Mouse (Mus musculus) forebrain, postnatal 0 days (tissue): ENCODE results near the gene Dis3l2. TPM values are rescaled to one million over a fixed set of nuclear protein-coding genes. Genes with fewer than 3 reads are reported as not detected.

Experiments used
- ATAC-seq: fragments of 200-750 bp; cut with Nextera tagmentation; 2 replicates; pipeline ENCODE4 v1.8.0; 2017; ENCODE audit warnings: mild to moderate bottlenecking, moderate library complexity
- DNase-seq: peaks from one replicate; pipeline ENCODE4 v3.0.0-alpha.2; 2015
- H3K27ac ChIP-seq: fragments of 300-500 bp; sonication (generic); 2 replicates; pipeline ENCODE4 v1.5.1; 2014; ENCODE audit warnings: low read depth, mild to moderate bottlenecking, antibody characterized with exemption, low read length, moderate library complexity, mixed read lengths
- H3K27me3 ChIP-seq: fragments of 300-500 bp; sonication (generic); 2 replicates; pipeline ENCODE4 v1.6.1; 2014; ENCODE audit warnings: mild to moderate bottlenecking, low read length, mixed read lengths; ENCODE audit not compliant: insufficient read depth
- H3K36me3 ChIP-seq: fragments of 300-500 bp; sonication (generic); 2 replicates; pipeline ENCODE4 v1.6.1; 2014; ENCODE audit warnings: mild to moderate bottlenecking, moderate library complexity; ENCODE audit not compliant: insufficient read depth
- H3K4me1 ChIP-seq: fragments of 300-500 bp; sonication (generic); 2 replicates; pipeline ENCODE4 v1.6.1; 2014; ENCODE audit warnings: antibody characterized with exemption; ENCODE audit not compliant: insufficient read depth
- H3K4me2 ChIP-seq: fragments of 300-500 bp; sonication (generic); 2 replicates; pipeline ENCODE4 v1.6.1; 2014; ENCODE audit warnings: low read depth, mild to moderate bottlenecking, moderate library complexity
- H3K4me3 ChIP-seq: fragments of 300-500 bp; sonication (generic); 2 replicates; pipeline ENCODE4 v1.5.1; 2014; ENCODE audit warnings: low read depth, low read length, mixed read lengths
- H3K9ac ChIP-seq: fragments of 300-500 bp; sonication (generic); 2 replicates; pipeline ENCODE4 v1.6.1; 2014; ENCODE audit warnings: mild to moderate bottlenecking
- H3K9me3 ChIP-seq: fragments of 300-500 bp; sonication (generic); 2 replicates; pipeline ENCODE4 v1.6.1; 2016; ENCODE audit warnings: low read length
- CTCF ChIP-seq: sonication (generic); IDR thresholded peaks from 2 replicates; pipeline ENCODE4 v1.5.1; 2016; ENCODE audit warnings: antibody characterized with exemption, control low read depth, low read depth
- WGBS: fragments of 180-500 bp; shearing (Covaris S2); extraction: QIAGEN DNeasy Blood & Tissue Kit; methylation state at CpG from one replicate; pipeline ENCODE4 v1.1.7; 2014; 5-methylcytosine and 5-hydroxymethylcytosine counted together
- polyA plus RNA-seq: library from polyadenylated mRNA; unstranded; fragments of >200 nt; fragmentation: Nextera tagmentation; extraction: Ambion mirVana; gene quantifications from 2 replicates; pipeline ENCODE4 v1.2.1, GENCODE M21; 2015
- total RNA-seq: library from RNA; depleted of rRNA; stranded (reverse); fragments of >200 nt; gene quantifications from 2 replicates; pipeline ENCODE4 v1.2.3, GENCODE M21; 2014

Gene Dis3l2
- total and polyA plus RNA-seq, 2 experiments from 2014 or later = 35.0 to 53.6 TPM

GRCm38 (mm10) chr1:86834351-86834987 is 130.9 kb downstream of the Dis3l2 start:
- Histone ChIP-seq H3K4me1 (no peaks in the 10 kb centered on the region), H3K9me3 (no peaks in the 10 kb centered on the region), H3K27ac (no peak overlapping the region), H3K36me3 (no peaks in the 10 kb centered on the region), H3K4me2 (no peak overlapping the region), H3K27me3 (no peaks in the 10 kb centered on the region), H3K9ac (no peak overlapping the region), H3K4me3 (no peak overlapping the region)
- TF ChIP-seq CTCF = no peak
- DNase-seq (no peak), ATAC-seq (no peak)
- WGBS = 80% methylated on average over 2 of the region's 2 CpGs

- Histone ChIP-seq H3K4me3 (no peak overlapping the region), H3K36me3 (no peaks in the 10 kb centered on the region), H3K27me3 (no peaks in the 10 kb centered on the region), H3K9ac (no peak overlapping the region), H3K9me3 (no peaks in the 10 kb centered on the region), H3K27ac (no peak overlapping the region), H3K4me1 (no peaks in the 10 kb centered on the region), H3K4me2 (no peak overlapping the region)
- TF ChIP-seq CTCF = no peak
- WGBS = 82% methylated on average over 2 of the region's 2 CpGs
- DNase-seq (no peak), ATAC-seq (no peak)
These were observed 131.4 kb downstream of the Dis3l2 start for GRCm38 (mm10) chr1:86834988-86835387.

- Histone ChIP-seq H3K4me3 (no peak overlapping the region), H3K4me1 (no peaks in the 10 kb centered on the region), H3K9me3 (no peaks in the 10 kb centered on the region), H3K4me2 (no peak overlapping the region), H3K36me3 (no peaks in the 10 kb centered on the region), H3K9ac (no peak overlapping the region), H3K27me3 (no peaks in the 10 kb centered on the region), H3K27ac (no peak overlapping the region)
- WGBS = 94% methylated on average over 2 of the region's 2 CpGs
- ATAC-seq = no peak
- no peak for DNase-seq
- TF ChIP-seq CTCF = no peak
These were observed 147.1 kb downstream of the Dis3l2 start for GRCm38 (mm10) chr1:86850754-86851153.

- TF ChIP-seq CTCF = no peak
- WGBS = 68% methylated on average over 1 of the region's 1 CpGs
- no peak overlapping the region for H3K4me2 ChIP-seq
- H3K4me1 ChIP-seq = no peaks in the 10 kb centered on the region
- ATAC-seq (no peak), DNase-seq (no peak)
- H3K9ac ChIP-seq = no peak overlapping the region
- no peaks in the 10 kb centered on the region for H3K27me3 ChIP-seq
- H3K4me3 ChIP-seq = no peak overlapping the region
- H3K9me3 ChIP-seq = no peaks in the 10 kb centered on the region
- H3K27ac ChIP-seq = no peak overlapping the region
- H3K36me3 ChIP-seq = peaks cover 4% of the 10 kb centered on the region
These were observed 155.3 kb downstream of the Dis3l2 start for GRCm38 (mm10) chr1:86858876-86859275.

- no peak for TF ChIP-seq CTCF
- 49% methylated on average over 1 of the region's 1 CpGs for WGBS
- Histone ChIP-seq H3K4me1 (no peaks in the 10 kb centered on the region), H3K9me3 (no peaks in the 10 kb centered on the region), H3K27me3 (no peaks in the 10 kb centered on the region), H3K9ac (no peak overlapping the region), H3K27ac (no peak overlapping the region), H3K4me3 (no peak overlapping the region), H3K36me3 (peaks cover 4% of the 10 kb centered on the region), H3K4me2 (no peak overlapping the region)
- ATAC-seq (no peak), DNase-seq (no peak)
These were observed 155.8 kb downstream of the Dis3l2 start for GRCm38 (mm10) chr1:86859371-86859770.

GRCm38 (mm10) chr1:86873745-86874144 is 170.1 kb downstream of the Dis3l2 start:
- no peak overlapping the region for H3K27ac ChIP-seq
- H3K9ac ChIP-seq = no peak overlapping the region
- no peak for TF ChIP-seq CTCF
- H3K4me2 ChIP-seq = no peak overlapping the region
- H3K36me3 ChIP-seq = peaks cover 5% of the 10 kb centered on the region; the same call in 1 of the 2 replicates
- ATAC-seq (no peak), DNase-seq (no peak)
- no peaks in the 10 kb centered on the region for H3K4me1 ChIP-seq
- no peaks in the 10 kb centered on the region for H3K9me3 ChIP-seq
- 63% methylated on average over 2 of the region's 2 CpGs for WGBS
- no peak overlapping the region for H3K4me3 ChIP-seq
- no peaks in the 10 kb centered on the region for H3K27me3 ChIP-seq

- H3K36me3 ChIP-seq = peaks cover 8% of the 10 kb centered on the region; the same call in 1 of the 2 replicates
- no peaks in the 10 kb centered on the region for H3K9me3 ChIP-seq
- TF ChIP-seq CTCF = no peak
- ATAC-seq (no peak), DNase-seq (no peak)
- H3K4me3 ChIP-seq = no peak overlapping the region
- H3K4me2 ChIP-seq = no peak overlapping the region
- H3K27me3 ChIP-seq = no peaks in the 10 kb centered on the region
- H3K27ac ChIP-seq = no peak overlapping the region
- no peak overlapping the region for H3K9ac ChIP-seq
- H3K4me1 ChIP-seq = no peaks in the 10 kb centered on the region
These were observed 175.1 kb downstream of the Dis3l2 start for GRCm38 (mm10) chr1:86878743-86879142.

- H3K36me3 ChIP-seq = peaks cover 8% of the 10 kb centered on the region; the same call in 1 of the 2 replicates
- ATAC-seq (no peak), DNase-seq (no peak)
- H3K4me3 ChIP-seq = no peak overlapping the region
- no peaks in the 10 kb centered on the region for H3K4me1 ChIP-seq
- H3K9ac ChIP-seq = no peak overlapping the region
- H3K27ac ChIP-seq = no peak overlapping the region
- H3K4me2 ChIP-seq = no peak overlapping the region
- WGBS = 94% methylated on average over 2 of the region's 2 CpGs
- H3K9me3 ChIP-seq = no peaks in the 10 kb centered on the region
- no peaks in the 10 kb centered on the region for H3K27me3 ChIP-seq
- TF ChIP-seq CTCF = no peak
These were observed 175.9 kb downstream of the Dis3l2 start for GRCm38 (mm10) chr1:86879547-86879946.
